Mouse (Mus musculus): Measurements from ENCODE around the gene Kcna7.

Gene Kcna7

GRCm38 (mm10) chr7:45458748-45459563, 53.5 kb downstream of the Kcna7 start:
- no peak for DNase-seq (ENCODE audit: low read depth, low spot score)
